Mouse (Mus musculus): ENCODE results near the gene Nmt1.

The Nmt1 gene

DNA sequence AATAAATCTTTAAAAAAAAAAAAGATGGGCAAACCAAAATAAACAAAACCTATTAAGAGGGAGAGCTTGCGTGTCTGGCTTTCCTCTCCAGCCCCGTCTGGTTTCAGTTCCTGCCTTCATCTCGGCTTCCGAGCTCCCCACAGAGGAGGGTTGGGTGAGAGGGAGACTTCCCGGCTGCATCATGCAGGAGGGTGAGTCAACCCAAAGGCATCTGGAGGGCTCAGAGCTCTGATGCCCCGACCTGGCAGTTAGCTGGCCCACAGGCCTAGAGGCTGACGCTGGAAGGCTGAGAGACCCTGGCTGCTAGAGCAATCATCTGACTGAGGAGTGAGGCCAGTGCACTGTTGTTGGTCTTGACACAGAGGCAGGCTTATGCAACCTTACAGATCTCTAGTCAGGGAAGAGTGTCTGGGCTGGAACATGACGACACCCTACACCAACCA lies 23.3 kb downstream of the Nmt1 start:
- TF ChIP-seq GATA4 (IDR thresholded peaks at IDR 0.05; ENCODE audit: insufficient replicate concordance, low read length), result no peak

DNA sequence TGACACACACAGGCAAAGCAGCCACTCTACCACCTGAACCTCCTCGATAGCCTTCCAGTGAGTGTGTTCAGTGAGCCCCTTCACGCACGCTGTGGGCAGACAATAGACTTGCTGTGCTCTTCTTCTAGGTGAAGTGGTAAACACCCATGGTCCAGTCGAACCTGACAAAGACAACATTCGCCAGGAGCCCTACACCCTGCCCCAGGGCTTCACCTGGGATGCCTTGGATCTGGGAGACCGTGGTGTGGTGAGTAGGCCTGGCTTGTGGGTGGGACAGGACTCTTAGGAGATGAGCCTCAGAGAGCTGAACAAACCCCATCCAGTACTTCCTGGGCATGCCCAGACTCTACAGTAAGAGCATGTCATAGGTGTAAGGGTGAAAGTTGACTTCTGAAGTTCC lies 24.1 kb downstream of the Nmt1 start:
- no peak for TF ChIP-seq GATA4 (IDR thresholded peaks at IDR 0.05; ENCODE audit: insufficient replicate concordance, low read length)

DNA sequence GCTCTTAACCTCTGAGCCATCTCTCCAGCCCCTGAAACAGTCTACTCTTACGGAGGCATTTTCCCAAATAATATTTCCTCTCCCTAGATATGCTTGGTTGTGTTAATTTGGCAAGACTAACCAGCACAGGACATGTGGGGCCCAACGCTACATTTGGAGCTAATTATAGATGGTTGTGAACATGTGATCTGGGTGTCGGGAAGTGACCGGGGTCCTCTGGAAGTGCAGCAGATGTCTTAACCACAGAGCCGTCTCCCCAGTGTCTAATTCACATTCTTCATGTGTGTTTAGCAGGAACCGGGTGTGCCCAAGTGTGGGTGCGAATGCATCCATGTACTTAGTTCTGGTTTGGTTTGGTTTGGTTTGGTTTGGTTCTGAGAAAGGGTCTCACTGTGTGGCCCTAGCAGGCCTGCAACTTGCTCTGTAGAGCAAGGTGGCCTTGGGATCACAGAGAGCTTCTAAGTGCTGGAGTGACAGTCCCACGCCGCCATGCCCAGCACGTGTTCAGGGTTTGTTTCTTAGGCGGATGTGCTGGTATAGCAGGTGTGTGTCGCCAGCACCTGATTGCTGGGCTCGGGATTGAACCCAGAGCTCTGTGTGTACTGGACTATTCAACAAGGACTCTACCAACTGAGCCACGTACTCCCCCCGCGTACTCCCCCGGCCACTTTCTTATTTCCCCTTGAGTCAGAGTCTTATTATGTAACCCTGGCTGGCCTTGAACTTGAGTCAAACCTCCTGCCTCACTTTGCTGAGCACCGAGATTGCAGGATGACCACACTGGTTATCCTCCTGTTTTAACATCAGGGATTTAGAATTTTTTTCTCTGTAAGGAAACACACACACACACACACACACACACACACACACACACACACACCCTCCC lies 25.4 kb downstream of the Nmt1 start:
- no peak for TF ChIP-seq GATA4 (IDR thresholded peaks at IDR 0.05; ENCODE audit: insufficient replicate concordance, low read length)

DNA sequence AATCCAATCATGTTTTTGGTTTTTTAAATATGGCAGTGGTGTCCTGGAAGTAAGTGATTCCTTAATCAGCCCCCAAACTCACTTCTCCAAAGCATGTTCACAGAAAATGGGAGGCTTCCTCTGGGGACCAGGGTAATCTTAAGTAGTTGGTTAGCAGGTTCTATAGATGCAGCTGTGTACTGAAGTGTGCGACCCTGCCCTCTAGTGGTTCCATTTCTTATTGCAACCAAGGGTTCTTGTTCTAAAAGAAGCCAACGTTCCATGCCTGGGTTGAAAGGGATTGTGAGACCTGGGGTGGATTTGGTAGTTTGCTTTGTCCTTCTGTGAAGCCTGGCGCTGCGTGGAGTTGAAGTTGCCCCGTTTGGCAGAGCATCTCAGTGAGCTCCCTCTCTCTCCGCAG lies 26.8 kb downstream of the Nmt1 start:
- no peak for TF ChIP-seq GATA4 (IDR thresholded peaks at IDR 0.05; ENCODE audit: insufficient replicate concordance, low read length)

DNA sequence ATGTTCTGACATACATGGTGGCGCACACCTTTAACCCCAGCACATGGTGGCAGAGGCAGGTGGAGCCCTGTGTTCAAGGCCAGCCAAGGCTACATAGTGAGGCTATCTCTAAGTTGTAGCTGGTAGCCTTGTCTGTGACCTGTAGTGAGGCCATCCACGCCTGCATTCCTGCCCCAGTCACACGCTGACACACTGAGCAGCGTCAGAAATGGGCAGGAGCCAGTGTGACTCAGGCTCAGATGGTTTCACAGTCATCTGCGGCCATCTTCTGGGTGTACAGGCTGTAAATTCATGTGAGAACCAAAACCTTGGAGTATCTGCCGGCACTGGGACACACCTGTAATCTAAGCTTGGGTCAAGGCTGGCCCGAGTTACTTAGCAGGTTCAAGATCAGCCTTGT lies 28.6 kb downstream of the Nmt1 start:
- no peak for TF ChIP-seq GATA4 (IDR thresholded peaks at IDR 0.05; ENCODE audit: insufficient replicate concordance, low read length)

DNA sequence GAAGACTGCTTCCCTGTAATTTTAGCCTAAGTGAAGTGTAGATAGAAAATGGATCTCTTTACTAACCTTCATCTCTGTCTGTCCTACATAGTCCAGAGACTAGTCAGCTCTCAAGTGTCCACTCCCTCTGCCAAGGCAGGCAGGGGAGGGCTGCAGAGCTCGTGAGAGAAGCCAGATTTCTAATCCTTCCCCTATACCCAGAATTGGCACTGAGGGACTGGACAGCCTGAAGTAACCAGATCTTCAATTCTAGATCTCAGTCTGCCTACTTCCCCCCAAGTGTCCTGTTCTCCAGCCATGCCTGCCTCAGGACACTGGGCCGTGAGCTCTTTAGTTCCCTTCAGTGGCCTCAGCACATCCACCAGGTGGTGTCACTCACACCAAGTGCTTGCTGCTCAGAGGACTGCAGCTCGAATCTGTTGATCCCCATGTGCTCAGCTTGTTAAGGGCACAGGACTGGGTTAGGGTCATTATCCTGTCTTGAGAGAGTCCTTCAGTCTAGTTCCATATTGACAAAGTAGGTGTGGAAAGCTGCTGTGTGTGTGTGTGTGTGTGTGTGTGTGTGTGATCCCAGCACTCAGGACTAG lies 30.6 kb downstream of the Nmt1 start:
- no peak for TF ChIP-seq GATA4 (IDR thresholded peaks at IDR 0.05; ENCODE audit: insufficient replicate concordance, low read length)

DNA sequence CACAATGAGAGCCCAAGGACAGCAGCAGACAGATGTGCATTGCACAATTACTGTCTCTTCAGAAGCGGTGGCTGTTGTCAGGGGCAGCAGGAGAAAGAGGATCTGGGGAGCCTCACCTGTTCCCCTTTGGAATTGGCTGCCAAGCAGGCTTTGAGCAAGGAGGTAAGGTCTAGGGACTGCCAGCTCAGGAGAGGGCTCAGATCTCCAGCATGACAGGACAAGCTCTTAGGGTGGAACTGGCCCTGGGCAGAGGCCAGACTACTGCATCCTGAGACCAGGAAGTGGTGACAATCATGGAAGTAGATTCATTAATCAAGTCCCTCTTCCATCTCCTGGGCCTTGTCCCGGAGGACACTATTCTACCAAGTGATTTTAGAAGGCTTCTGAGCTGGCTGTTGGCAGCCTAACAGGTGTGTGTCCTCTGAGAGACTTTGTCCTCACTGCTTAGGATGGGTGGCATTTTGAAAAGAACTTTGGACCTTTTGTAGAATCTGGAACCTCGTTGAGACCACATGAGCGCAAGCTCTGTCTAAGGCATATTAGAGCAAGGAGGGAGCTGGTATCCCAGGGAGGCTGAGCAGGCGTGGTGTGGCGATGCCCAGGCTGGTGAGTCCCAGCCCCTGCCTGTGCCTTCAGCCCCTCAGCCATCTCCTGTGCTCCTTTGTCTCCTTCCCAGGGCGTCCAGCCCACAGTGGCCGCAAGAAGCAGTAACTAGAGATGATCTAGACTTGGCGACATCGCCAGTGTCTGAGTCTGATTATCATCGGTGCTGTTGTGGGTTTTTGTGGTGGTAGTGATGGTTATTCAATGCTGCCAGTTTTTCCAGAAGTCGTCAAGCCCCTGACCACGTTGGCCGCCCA lies 38.4 kb downstream of the Nmt1 start:
- no peak for TF ChIP-seq GATA4 (IDR thresholded peaks at IDR 0.05; ENCODE audit: insufficient replicate concordance, low read length)

DNA sequence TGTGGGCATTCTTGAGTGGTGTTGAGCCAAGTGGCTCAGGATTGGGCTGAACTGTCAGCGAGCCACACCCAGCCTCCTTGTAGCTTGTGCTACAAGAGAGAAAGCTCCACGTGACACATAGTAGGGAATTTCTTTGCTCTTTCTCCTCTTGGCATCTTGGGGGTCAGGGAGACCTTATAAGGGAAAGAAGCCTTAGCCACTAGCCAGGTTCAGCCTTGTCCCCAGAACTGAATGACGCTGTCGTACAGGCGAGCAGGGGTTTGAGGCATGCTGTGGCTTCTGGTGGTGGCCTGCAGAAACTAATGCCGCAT lies 39.0 kb downstream of the Nmt1 start:
- no peak for TF ChIP-seq GATA4 (IDR thresholded peaks at IDR 0.05; ENCODE audit: insufficient replicate concordance, low read length)

DNA sequence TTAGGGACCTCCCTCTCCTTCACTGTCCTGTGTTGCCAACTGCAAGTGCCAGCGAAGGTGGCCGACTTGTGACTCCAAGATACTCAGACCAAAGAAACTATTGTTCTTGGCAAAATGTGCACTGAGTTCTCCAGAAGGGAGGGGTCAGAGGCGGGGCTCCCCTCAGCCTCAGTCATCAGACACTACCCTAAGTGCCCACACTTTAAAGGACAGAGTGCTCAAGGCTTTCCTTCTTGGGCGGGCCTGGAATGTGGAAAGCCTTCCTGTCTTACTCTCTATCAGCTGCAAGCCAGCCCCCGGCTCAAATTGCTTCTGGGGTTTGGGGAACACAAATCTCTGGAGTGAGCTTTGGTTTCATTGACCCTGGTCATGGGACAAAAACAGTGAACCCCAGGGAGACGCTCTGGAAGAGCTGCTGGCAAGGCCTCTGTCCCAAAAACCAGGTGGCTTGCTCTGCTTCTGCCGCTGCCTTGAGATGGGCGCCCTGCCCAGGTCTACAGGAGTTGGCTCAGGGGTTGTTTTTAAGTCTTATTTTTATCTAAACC lies 39.5 kb downstream of the Nmt1 start:
- no peak for TF ChIP-seq GATA4 (IDR thresholded peaks at IDR 0.05; ENCODE audit: insufficient replicate concordance, low read length)

DNA sequence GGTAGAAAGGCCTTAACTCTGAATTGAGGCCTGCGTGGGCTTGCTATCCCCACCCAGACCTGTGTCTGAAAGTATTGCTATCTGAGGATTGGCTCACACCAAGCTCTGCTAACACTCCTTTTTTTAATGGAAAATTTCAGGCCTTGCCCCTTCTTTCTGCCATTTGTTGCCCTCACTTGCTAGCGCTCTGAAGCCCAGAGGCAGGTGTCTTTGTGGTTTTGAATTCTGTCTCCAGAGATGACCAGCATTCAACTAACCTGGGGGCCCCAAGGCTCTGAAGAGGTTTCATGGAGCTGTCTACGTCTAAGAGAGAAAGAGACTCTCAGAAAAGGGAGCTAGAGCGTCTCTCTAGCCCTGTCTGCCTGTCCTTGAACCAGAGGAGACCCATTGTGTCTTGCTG lies 40.3 kb downstream of the Nmt1 start:
- no peak for TF ChIP-seq GATA4 (IDR thresholded peaks at IDR 0.05; ENCODE audit: insufficient replicate concordance, low read length)

DNA sequence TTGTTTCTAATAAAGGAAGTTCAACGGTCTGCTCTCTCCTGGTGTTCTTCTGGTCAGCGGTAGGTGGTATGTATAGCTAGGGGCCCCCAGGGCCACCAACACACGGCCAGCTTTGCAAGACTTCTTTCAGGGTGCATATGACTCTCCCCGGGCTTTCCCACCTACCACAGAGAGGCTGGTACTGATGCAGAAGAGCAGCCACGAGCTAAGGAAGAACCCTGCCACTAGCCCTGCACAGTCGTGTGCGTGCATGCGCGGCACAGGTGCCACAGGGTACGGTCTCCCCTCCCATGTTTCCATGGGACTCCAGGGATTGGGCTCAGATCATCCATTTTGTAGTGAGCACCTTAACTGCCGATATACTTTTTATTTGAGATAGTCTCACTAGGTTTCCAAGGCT lies 40.9 kb downstream of the Nmt1 start:
- no peak for TF ChIP-seq GATA4 (IDR thresholded peaks at IDR 0.05; ENCODE audit: insufficient replicate concordance, low read length)

DNA sequence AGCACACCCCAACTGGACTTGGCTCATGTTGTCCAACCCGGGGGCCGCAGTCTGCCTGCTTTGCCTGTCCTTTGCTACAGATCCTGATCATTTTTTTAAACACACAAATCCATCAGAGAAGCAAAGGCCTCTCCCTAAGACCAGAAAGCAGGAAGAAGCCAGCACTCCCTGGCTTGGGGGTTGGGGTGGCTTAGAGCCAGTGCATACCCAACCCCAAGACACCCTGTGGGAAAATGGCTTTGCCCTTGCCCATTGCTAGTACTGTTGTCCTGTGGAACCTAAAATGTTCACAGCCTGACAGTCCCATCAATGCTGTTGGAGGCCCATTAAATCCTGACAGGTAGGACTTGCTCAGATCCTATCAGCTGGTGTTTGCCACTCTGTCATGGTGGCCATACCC lies 41.7 kb downstream of the Nmt1 start:
- no peak for TF ChIP-seq GATA4 (IDR thresholded peaks at IDR 0.05; ENCODE audit: insufficient replicate concordance, low read length)

DNA sequence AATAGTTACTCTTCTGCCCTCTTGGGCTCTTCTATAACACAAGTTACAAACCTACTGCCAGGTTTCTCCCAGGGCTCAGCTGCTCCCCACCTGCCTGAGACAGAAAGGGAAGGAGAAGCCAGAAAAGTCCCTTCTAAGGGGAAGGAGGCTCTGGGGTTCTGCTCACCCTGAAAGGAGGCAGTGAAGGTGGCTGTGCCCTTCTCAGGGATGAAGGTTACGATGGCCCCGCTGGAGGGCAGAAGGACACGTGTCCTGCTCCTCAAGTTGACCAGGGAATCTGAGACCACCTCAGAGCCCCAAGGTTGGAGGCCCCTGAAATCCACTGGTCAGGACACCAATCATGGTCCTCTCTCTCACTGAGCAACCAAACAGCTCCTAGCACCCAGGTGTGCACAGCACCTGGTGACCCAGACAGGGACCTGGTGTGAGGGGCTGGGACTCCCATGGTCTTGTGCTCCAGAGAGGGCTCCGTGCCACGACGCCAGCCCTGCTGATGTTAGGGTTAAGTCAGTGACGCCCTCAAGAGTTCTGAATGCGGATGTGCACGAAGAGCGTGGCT lies 42.4 kb downstream of the Nmt1 start:
- no peak for TF ChIP-seq GATA4 (IDR thresholded peaks at IDR 0.05; ENCODE audit: insufficient replicate concordance, low read length)

DNA sequence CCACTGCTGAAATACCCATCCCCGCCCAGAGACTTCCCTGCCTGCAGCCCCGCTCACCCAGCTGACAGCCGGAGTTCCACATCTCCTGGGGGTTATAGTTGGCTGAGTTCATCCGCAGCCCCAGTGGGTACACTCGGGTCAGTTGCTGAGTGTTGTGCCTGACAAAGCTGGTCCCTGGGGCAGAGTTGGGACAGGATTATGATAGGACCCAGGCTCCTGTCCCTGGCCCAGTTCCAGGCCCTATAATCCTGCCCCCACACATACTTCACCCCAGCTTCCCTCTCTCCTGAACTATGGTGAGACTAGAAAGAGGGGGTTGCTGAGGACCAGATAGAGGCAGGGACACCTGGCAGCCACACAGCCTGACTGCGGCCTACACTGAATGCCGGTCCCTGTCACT lies 45.7 kb downstream of the Nmt1 start:
- TF ChIP-seq GATA4 (IDR thresholded peaks at IDR 0.05; ENCODE audit: insufficient replicate concordance, low read length), result no peak

DNA sequence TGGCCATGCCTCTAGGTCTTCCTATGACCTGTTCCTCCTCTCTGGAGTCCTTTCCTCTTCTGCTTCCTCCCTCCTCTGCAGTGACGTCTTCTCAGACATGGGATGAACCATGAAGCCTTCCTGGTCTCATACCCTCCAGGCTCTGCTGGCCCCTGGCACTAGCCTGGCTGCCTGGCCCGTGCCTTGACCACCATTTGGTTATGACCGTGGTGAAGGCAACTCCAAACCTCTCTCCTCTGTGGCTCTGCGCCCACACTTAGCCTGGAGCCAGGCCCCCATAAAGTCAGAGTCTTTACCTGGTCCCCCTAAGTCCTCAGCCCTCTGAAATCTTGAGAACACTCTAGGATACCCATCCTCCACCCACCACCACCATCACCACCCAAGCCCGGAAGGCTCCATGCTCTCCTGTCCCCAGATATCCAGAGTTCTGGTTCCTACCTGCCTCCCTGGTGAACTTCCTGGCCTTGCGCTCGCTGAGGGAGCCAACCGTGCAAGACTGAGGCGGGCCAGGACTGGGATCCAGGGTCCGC lies 46.2 kb downstream of the Nmt1 start:
- TF ChIP-seq GATA4 (IDR thresholded peaks at IDR 0.05; ENCODE audit: insufficient replicate concordance, low read length), result no peak
